Mouse (Mus musculus) liver, embryonic 14.5 days (tissue): Measurements from ENCODE around the gene Cobl.

Experiments
- CTCF ChIP-seq: IDR thresholded peaks from 2 replicates; pipeline ENCODE4 v1.5.1; 2016; ENCODE audit warnings: antibody characterized with exemption, low read depth, control low read depth
- EP300 ChIP-seq: IDR thresholded peaks from 2 replicates; pipeline ENCODE4 v1.6.1; 2016; ENCODE audit warnings: antibody characterized with exemption, low read depth

GRCm38 (mm10) chr11:12280711-12281110 lies 184.0 kb downstream of the Cobl start:
- TF ChIP-seq CTCF = no peak
- TF ChIP-seq EP300 = no peak
